In genomic region chr4:129455265-129455664, GRCm38 (mm10) we compare ENCODE assay signal across 8 mouse cellular contexts. TPM values are rescaled to one million over a fixed set of nuclear protein-coding genes. Genes with fewer than 3 reads are reported as not detected.
DNase-seq lines count a peak whose midpoint lies in the region; ATAC-seq and TF ChIP-seq lines count a peak whose summit lies in the region.

No protein-coding gene starts in this region.

- dilution Hi-C loops in CH12.LX (cut with MboI; ENCODE audit: extremely low pct_ligation_motif_present, extremely low pct_unique_long_range_greater_than_20kb, low sequenced_read_pairs) = no loop called here

- no peak overlapping the region for H3K4me3 ChIP-seq in CH12.LX (replicated peaks in 1 of 3; ENCODE audit: low read depth in 2 of 3, low read length in 2 of 3, poor library complexity in 1 of 3)
- H3K4me3 ChIP-seq in forebrain, embryonic 10.5 days = no peak overlapping the region
- H3K4me3 ChIP-seq in heart, embryonic 16.5 days (ENCODE audit: low read length) = no peak overlapping the region
- H3K4me3 ChIP-seq in liver, embryonic 12.5 days = no peak overlapping the region
- H3K4me3 ChIP-seq in stomach, postnatal 0 days (ENCODE audit: low read depth, low read length) = no peak overlapping the region

- TF ChIP-seq POLR2A in CH12.LX (IDR thresholded peaks at IDR 0.05; ENCODE audit: low read depth, low read length) = no peak
- TF ChIP-seq POLR2A in brain, embryonic 14.5 days (IDR thresholded peaks at IDR 0.05; ENCODE audit: borderline replicate concordance, extremely low read depth, insufficient read depth, insufficient read length, poor library complexity, severe bottlenecking) = no peak

- TF ChIP-seq EP300 in CH12.LX (IDR thresholded peaks at IDR 0.05; ENCODE audit: low read length) = no peak
- TF ChIP-seq EP300 in stomach, postnatal 0 days (optimal IDR thresholded peaks at IDR 0.05) = no peak

- H3K79me2 ChIP-seq in CH12.LX (replicated peaks; ENCODE audit: control insufficient read depth, extremely low read depth, insufficient read depth, poor library complexity, severe bottlenecking) = no peaks in the 10 kb centered on the region

- no peak overlapping the region for H3K4me2 ChIP-seq in CH12.LX (ENCODE audit: insufficient read depth, low read depth, poor library complexity, severe bottlenecking)
- no peak overlapping the region for H3K4me2 ChIP-seq in heart, embryonic 16.5 days (ENCODE audit: low read depth, low read length)
- no peak overlapping the region for H3K4me2 ChIP-seq in liver, embryonic 12.5 days
- no peak overlapping the region for H3K4me2 ChIP-seq in stomach, postnatal 0 days (replicated peaks; ENCODE audit: low read depth)

- peak; percentile 92 for DNase-seq in CH12.LX (ENCODE audit: extremely low read depth)
- DNase-seq in brain, embryonic 14.5 days (ENCODE audit: low read depth) = peak; percentile 94
- DNase-seq in forebrain, embryonic 10.5 days (ENCODE audit: extremely low spot score, low spot score) = peak; percentile 68
- DNase-seq in kidney, postnatal 14 days = peak; percentile 82
- DNase-seq in naive thymus-derived CD4-positive, alpha-beta T cell, adult 2 months (ENCODE audit: low read depth) = peak; percentile 88
- peak; percentile 52 for DNase-seq in stomach, postnatal 0 days (ENCODE audit: low spot score)

- in situ Hi-C loops in CH12.LX (cut with MboI; ENCODE audit: low pct_ligation_motif_present, low pct_unique_long_range_greater_than_20kb, low sequenced_read_pairs) = loop anchor here (5.0 to 10.0 kb wide), 3 partner anchors 103 to 320 kb away; partner anchors contain the start of gene Fndc5

- H3K4me1 ChIP-seq in CH12.LX (ENCODE audit: control insufficient read depth in 1 of 2, insufficient read depth in 2 of 2) = peaks cover 3 to 18% of the 10 kb centered on the region in 2 experiments
- H3K4me1 ChIP-seq in forebrain, embryonic 10.5 days = no peaks in the 10 kb centered on the region
- no peaks in the 10 kb centered on the region for H3K4me1 ChIP-seq in heart, embryonic 16.5 days (ENCODE audit: control insufficient read depth, insufficient read depth, low read length)
- 0 out of 2 replicates have a peak, but pooled peaks cover 5% of the 10 kb centered on the region for H3K4me1 ChIP-seq in liver, embryonic 12.5 days
- no peaks in the 10 kb centered on the region for H3K4me1 ChIP-seq in stomach, postnatal 0 days (replicated peaks; ENCODE audit: control insufficient read depth, insufficient read depth)

- TF ChIP-seq RAD21 in CH12.LX (IDR thresholded peaks at IDR 0.05; ENCODE audit: low read depth, low read length) = no peak; the same call in none of the 2 replicates

- no peaks in the 10 kb centered on the region for H3K36me3 ChIP-seq in CH12.LX (replicated peaks in 1 of 2; ENCODE audit: control insufficient read depth in 1 of 2, insufficient read depth in 1 of 2, low read length in 1 of 2)
- H3K36me3 ChIP-seq in forebrain, embryonic 10.5 days (replicated peaks) = no peaks in the 10 kb centered on the region
- no peaks in the 10 kb centered on the region for H3K36me3 ChIP-seq in heart, embryonic 16.5 days (ENCODE audit: control insufficient read depth, insufficient read depth)
- H3K36me3 ChIP-seq in liver, embryonic 12.5 days = no peaks in the 10 kb centered on the region
- H3K36me3 ChIP-seq in stomach, postnatal 0 days (ENCODE audit: control insufficient read depth, insufficient read depth, low read length) = no peaks in the 10 kb centered on the region

- 4% methylated on average over 5 of the region's 5 CpGs for whole genome bisulfite sequencing in forebrain, embryonic 10.5 days
- WGBS in heart, embryonic 16.5 days = 2% methylated on average over 5 of the region's 5 CpGs
- WGBS in liver, embryonic 12.5 days (ENCODE audit: insufficient replicate concordance) = 4% methylated on average over 5 of the region's 5 CpGs
- WGBS in stomach, postnatal 0 days = 1% methylated on average over 5 of the region's 5 CpGs

- peak; percentile 80 for ATAC-seq in heart, embryonic 16.5 days (replicated peaks; ENCODE audit: extremely low read depth, insufficient read depth, low FRiP score)
- peak; percentile 65 for ATAC-seq in liver, embryonic 12.5 days
- ATAC-seq in stomach, postnatal 0 days (ENCODE audit: low FRiP score, low TSS enrichment) = peak; percentile 68

- H3K27me3 ChIP-seq in CH12.LX (replicated peaks) = no peaks in the 10 kb centered on the region
- H3K27me3 ChIP-seq in forebrain, embryonic 10.5 days (ENCODE audit: poor library complexity, severe bottlenecking) = no peaks in the 10 kb centered on the region
- no peaks in the 10 kb centered on the region for H3K27me3 ChIP-seq in heart, embryonic 16.5 days (ENCODE audit: control insufficient read depth, insufficient read depth, low read length)
- no peaks in the 10 kb centered on the region for H3K27me3 ChIP-seq in liver, embryonic 12.5 days (replicated peaks)
- no peaks in the 10 kb centered on the region for H3K27me3 ChIP-seq in stomach, postnatal 0 days (ENCODE audit: control insufficient read depth, insufficient read depth, low read length)

- no peak overlapping the region for H3K27ac ChIP-seq in CH12.LX (ENCODE audit: insufficient read depth, low read depth)
- H3K27ac ChIP-seq in forebrain, embryonic 10.5 days = no peak overlapping the region
- no peak overlapping the region for H3K27ac ChIP-seq in heart, embryonic 16.5 days (ENCODE audit: low read length)
- H3K27ac ChIP-seq in liver, embryonic 12.5 days = no peak overlapping the region
- no peak overlapping the region for H3K27ac ChIP-seq in stomach, postnatal 0 days (replicated peaks)

- H3K9me3 ChIP-seq in CH12.LX (replicated peaks; ENCODE audit: low read length) = no peaks in the 10 kb centered on the region
- no peaks in the 10 kb centered on the region for H3K9me3 ChIP-seq in forebrain, embryonic 10.5 days
- no peaks in the 10 kb centered on the region for H3K9me3 ChIP-seq in heart, embryonic 16.5 days (replicated peaks; ENCODE audit: control insufficient read depth, low read length)
- H3K9me3 ChIP-seq in liver, embryonic 12.5 days (replicated peaks) = no peaks in the 10 kb centered on the region
- no peaks in the 10 kb centered on the region for H3K9me3 ChIP-seq in stomach, postnatal 0 days (ENCODE audit: control insufficient read depth, low read length)

- peak; percentile 91 to 97 for TF ChIP-seq CTCF in CH12.LX (conservative IDR thresholded peaks at IDR 0.05 in 1 of 2, IDR thresholded peaks at IDR 0.05 in 1 of 2; ENCODE audit: low read depth in 2 of 2, low read length in 2 of 2)
- TF ChIP-seq CTCF in brain, embryonic 14.5 days (IDR thresholded peaks at IDR 0.05; ENCODE audit: borderline replicate concordance, extremely low read depth, insufficient read depth, insufficient read length) = peak; percentile 86; the same call in 1 of the 2 replicates
- TF ChIP-seq CTCF in stomach, postnatal 0 days (IDR thresholded peaks at IDR 0.05; ENCODE audit: low read depth) = peak; percentile 99

- H3K9ac ChIP-seq in CH12.LX (ENCODE audit: insufficient read depth, low read depth) = no peak overlapping the region
- H3K9ac ChIP-seq in heart, embryonic 16.5 days (ENCODE audit: low read length) = no peak overlapping the region
- no peak overlapping the region for H3K9ac ChIP-seq in liver, embryonic 12.5 days
- H3K9ac ChIP-seq in stomach, postnatal 0 days (ENCODE audit: low read length) = no peak overlapping the region

RNA-seq across cellular contexts. Expression of gene Bsdc1, which starts 6.1 kb away (rescaled TPM):
- total RNA-seq in CH12.LX (2012; rRNA removed) (20.2 and 20.4 TPM in 2 replicates), CH12.LX (2014; rRNA removed) (19.3 and 20.6 TPM in 2 replicates)
- polyA plus RNA-seq in CH12.LX (2012; ENCODE audit: insufficient read length, low read depth) = 16.1 and 27.2 TPM in 2 replicates
- polyA plus RNA-seq in brain, embryonic 14.5 days (2012; rRNA removed) = 17.5 and 29.2 TPM in 2 replicates
- polyA plus RNA-seq in forebrain, embryonic 10.5 days (2016; fragmentation: Nextera tagmentation; extraction: Ambion mirVana) = 18.0 and 19.5 TPM in 2 replicates
- 25.0 and 26.2 TPM in 2 replicates for polyA plus RNA-seq in heart, embryonic 16.5 days (2015; fragmentation: Nextera tagmentation; extraction: Ambion mirVana)
- polyA plus RNA-seq in liver, embryonic 12.5 days (2016; fragmentation: Nextera tagmentation; extraction: Ambion mirVana) = 36.7 and 37.4 TPM in 2 replicates
- polyA plus RNA-seq in stomach, postnatal 0 days (2015; fragmentation: Nextera tagmentation; extraction: Ambion mirVana) = 16.7 and 17.9 TPM in 2 replicates

RNA-seq across cellular contexts. Expression of gene Zbtb8b, which starts 14.6 kb away (rescaled TPM):
- total RNA-seq in CH12.LX (2012; rRNA removed) (0.04 TPM in 2 replicates), CH12.LX (2014; rRNA removed) (not detected in 2 replicates)
- not detected in 2 replicates for polyA plus RNA-seq in CH12.LX (2012; ENCODE audit: insufficient read length, low read depth)
- polyA plus RNA-seq in brain, embryonic 14.5 days (2012; rRNA removed) = 5.6 and 10.2 TPM in 2 replicates
- polyA plus RNA-seq in forebrain, embryonic 10.5 days (2016; fragmentation: Nextera tagmentation; extraction: Ambion mirVana) = 1.4 and 2.2 TPM in 2 replicates
- polyA plus RNA-seq in heart, embryonic 16.5 days (2015; fragmentation: Nextera tagmentation; extraction: Ambion mirVana) = 6.3 and 7.2 TPM in 2 replicates
- polyA plus RNA-seq in liver, embryonic 12.5 days (2016; fragmentation: Nextera tagmentation; extraction: Ambion mirVana) = 1.3 and 1.5 TPM in 2 replicates
- polyA plus RNA-seq in stomach, postnatal 0 days (2015; fragmentation: Nextera tagmentation; extraction: Ambion mirVana) = 0.68 and 0.72 TPM in 2 replicates

RNA-seq across cellular contexts. Expression of gene Tssk3, which starts 35.6 kb away (rescaled TPM):
- total RNA-seq in CH12.LX (2012; rRNA removed) = 0.13 TPM in 1 of 2 replicates, not detected in the other
- total RNA-seq in CH12.LX (2014; rRNA removed) = not detected in 2 replicates
- not detected in 2 replicates for polyA plus RNA-seq in CH12.LX (2012; ENCODE audit: insufficient read length, low read depth)
- polyA plus RNA-seq in brain, embryonic 14.5 days (2012; rRNA removed) = 0.14 and 0.18 TPM in 2 replicates
- polyA plus RNA-seq in forebrain, embryonic 10.5 days (2016; fragmentation: Nextera tagmentation; extraction: Ambion mirVana) = not detected in 2 replicates
- polyA plus RNA-seq in heart, embryonic 16.5 days (2015; fragmentation: Nextera tagmentation; extraction: Ambion mirVana) = not detected in 2 replicates
- not detected in 2 replicates for polyA plus RNA-seq in liver, embryonic 12.5 days (2016; fragmentation: Nextera tagmentation; extraction: Ambion mirVana)
- 0.07 TPM in 1 of 2 replicates, not detected in the other for polyA plus RNA-seq in stomach, postnatal 0 days (2015; fragmentation: Nextera tagmentation; extraction: Ambion mirVana)

RNA-seq across cellular contexts. Expression of gene Fam229a, which starts 35.7 kb away (rescaled TPM):
- total RNA-seq in CH12.LX (2012; rRNA removed) (not detected in 2 replicates), CH12.LX (2014; rRNA removed) (not detected in 2 replicates)
- not detected in 2 replicates for polyA plus RNA-seq in CH12.LX (2012; ENCODE audit: insufficient read length, low read depth)
- 0.18 and 0.26 TPM in 2 replicates for polyA plus RNA-seq in brain, embryonic 14.5 days (2012; rRNA removed)
- polyA plus RNA-seq in forebrain, embryonic 10.5 days (2016; fragmentation: Nextera tagmentation; extraction: Ambion mirVana) = not detected in 2 replicates
- polyA plus RNA-seq in heart, embryonic 16.5 days (2015; fragmentation: Nextera tagmentation; extraction: Ambion mirVana) = not detected in 2 replicates
- polyA plus RNA-seq in liver, embryonic 12.5 days (2016; fragmentation: Nextera tagmentation; extraction: Ambion mirVana) = not detected in 2 replicates
- polyA plus RNA-seq in stomach, postnatal 0 days (2015; fragmentation: Nextera tagmentation; extraction: Ambion mirVana) = 0.36 and 0.44 TPM in 2 replicates

RNA-seq across cellular contexts. Expression of gene Marcksl1, which starts 58.1 kb away (rescaled TPM):
- total RNA-seq in CH12.LX (2012; rRNA removed) = 194 and 195 TPM in 2 replicates
- total RNA-seq in CH12.LX (2014; rRNA removed) = 260 and 265 TPM in 2 replicates
- 423 and 494 TPM in 2 replicates for polyA plus RNA-seq in CH12.LX (2012; ENCODE audit: insufficient read length, low read depth)
- 1,642 and 1,750 TPM in 2 replicates for polyA plus RNA-seq in brain, embryonic 14.5 days (2012; rRNA removed)
- 1,441 and 1,446 TPM in 2 replicates for polyA plus RNA-seq in forebrain, embryonic 10.5 days (2016; fragmentation: Nextera tagmentation; extraction: Ambion mirVana)
- polyA plus RNA-seq in heart, embryonic 16.5 days (2015; fragmentation: Nextera tagmentation; extraction: Ambion mirVana) = 262 and 287 TPM in 2 replicates
- 192 and 195 TPM in 2 replicates for polyA plus RNA-seq in liver, embryonic 12.5 days (2016; fragmentation: Nextera tagmentation; extraction: Ambion mirVana)
- polyA plus RNA-seq in stomach, postnatal 0 days (2015; fragmentation: Nextera tagmentation; extraction: Ambion mirVana) = 153 and 174 TPM in 2 replicates
